Mouse (Mus musculus): Measurements from ENCODE around the gene Zbtb2.
A peak's percentile ranks its signal among the peaks of the same experiment; 100 is the strongest.

Zbtb2 gene

GRCm38 (mm10) chr10:4384244-4384643 lies 3.7 kb downstream of the Zbtb2 start:
- DNase-seq: no peak

- DNase-seq: no peak
Observed at GRCm38 (mm10) chr10:4380748-4381147, 7.2 kb downstream of the Zbtb2 start.

GRCm38 (mm10) chr10:4376931-4377330 lies 11.0 kb downstream of the Zbtb2 start:
- no peak for DNase-seq

GRCm38 (mm10) chr10:4376461-4376860 lies 11.4 kb downstream of the Zbtb2 start:
- DNase-seq: peak in 1 of 2 experiments; percentile 30

- DNase-seq: no peak
Observed at GRCm38 (mm10) chr10:4375267-4375666, 12.6 kb downstream of the Zbtb2 start.

GRCm38 (mm10) chr10:4374734-4375133 lies 13.2 kb downstream of the Zbtb2 start:
- no peak for DNase-seq

- DNase-seq: no peak
Observed at GRCm38 (mm10) chr10:4374239-4374638, 13.7 kb downstream of the Zbtb2 start.

- DNase-seq: no peak
Observed at GRCm38 (mm10) chr10:4373558-4373957, 14.3 kb downstream of the Zbtb2 start.

- DNase-seq: no peak
Observed at GRCm38 (mm10) chr10:4372011-4372410, 15.9 kb downstream of the Zbtb2 start.

GRCm38 (mm10) chr10:4370105-4370504 lies 17.8 kb downstream of the Zbtb2 start:
- DNase-seq: no peak

- DNase-seq: no peak
Observed at GRCm38 (mm10) chr10:4364618-4365017, 23.3 kb downstream of the Zbtb2 start.

- DNase-seq: no peak
Observed at GRCm38 (mm10) chr10:4357435-4357834, 30.5 kb downstream of the Zbtb2 start.

- no peak for DNase-seq
Observed at GRCm38 (mm10) chr10:4356640-4357039, 31.3 kb downstream of the Zbtb2 start.

- DNase-seq: no peak
Observed at GRCm38 (mm10) chr10:4355882-4356451, 31.9 kb downstream of the Zbtb2 start.

- DNase-seq: no peak
Observed at GRCm38 (mm10) chr10:4354371-4355260, 33.3 kb downstream of the Zbtb2 start.

GRCm38 (mm10) chr10:4347591-4347990 lies 40.3 kb downstream of the Zbtb2 start:
- no peak for DNase-seq

GRCm38 (mm10) chr10:4347136-4347492 lies 40.8 kb downstream of the Zbtb2 start:
- no peak for DNase-seq

- DNase-seq: peak; percentile 88 to 92
Observed at GRCm38 (mm10) chr10:4346489-4347135, 41.3 kb downstream of the Zbtb2 start.

GRCm38 (mm10) chr10:4341430-4341829 lies 46.5 kb downstream of the Zbtb2 start:
- peak in 1 of 2 experiments; percentile 49 for DNase-seq

GRCm38 (mm10) chr10:4338863-4339461 lies 48.9 kb downstream of the Zbtb2 start:
- peak; percentile 24 to 55 for DNase-seq

- DNase-seq: peak; percentile 87 to 91
Observed at GRCm38 (mm10) chr10:4334039-4334683, 53.7 kb downstream of the Zbtb2 start.

GRCm38 (mm10) chr10:4333319-4333718 lies 54.6 kb downstream of the Zbtb2 start:
- peak; percentile 47 to 60 for DNase-seq

Data from lung, adult 18-20 months (tissue).